Mouse (Mus musculus): ENCODE measurements at regions not wholly inside any gene's neighbourhood (a gene's known extent, or its start where the extent isn't known, plus 50 kb on each side); places are given as distances from the start of the nearest gene placed in this dataset.
"Not testable (repeated sequence)": the region's sequence is repeated elsewhere in the genome, so short reads cannot be mapped to it uniquely, and the experiment has no call there.

DNA sequence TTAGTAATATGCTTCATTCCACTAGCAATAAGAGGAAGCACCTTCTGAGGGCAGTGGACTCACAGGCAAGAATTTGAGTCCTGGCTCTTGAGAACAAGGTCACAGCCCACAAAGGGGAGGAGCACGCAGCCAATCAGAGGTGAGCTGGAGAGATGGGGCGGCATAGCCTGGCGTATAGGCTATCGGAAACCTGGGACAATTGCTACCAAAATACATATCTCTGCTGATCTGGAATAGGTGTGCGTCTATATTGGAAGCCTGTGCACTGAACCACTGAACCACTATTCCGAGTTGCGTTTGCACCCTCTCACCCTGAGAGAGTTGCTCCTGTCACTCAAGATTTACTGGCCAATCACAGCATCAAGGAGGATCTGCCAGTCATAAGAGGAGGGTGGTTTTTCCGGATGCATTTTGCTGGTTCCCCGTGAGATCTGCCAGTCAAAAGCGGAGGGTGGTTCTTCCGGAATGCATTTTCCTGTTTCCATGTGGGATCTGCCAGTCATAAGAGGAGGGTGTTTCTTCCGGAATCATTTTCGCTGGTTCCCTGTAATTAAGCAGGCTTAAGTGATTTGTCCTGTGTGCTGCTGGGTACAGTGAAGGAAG is 80.1 kb upstream of the Riok2 start:
- DNase-seq, result peak; percentile 91

- not testable (repeated sequence) for DNase-seq
These were observed 79.1 kb upstream of the Riok2 start for GRCm38 (mm10) chr17:17295037-17295436.

DNA sequence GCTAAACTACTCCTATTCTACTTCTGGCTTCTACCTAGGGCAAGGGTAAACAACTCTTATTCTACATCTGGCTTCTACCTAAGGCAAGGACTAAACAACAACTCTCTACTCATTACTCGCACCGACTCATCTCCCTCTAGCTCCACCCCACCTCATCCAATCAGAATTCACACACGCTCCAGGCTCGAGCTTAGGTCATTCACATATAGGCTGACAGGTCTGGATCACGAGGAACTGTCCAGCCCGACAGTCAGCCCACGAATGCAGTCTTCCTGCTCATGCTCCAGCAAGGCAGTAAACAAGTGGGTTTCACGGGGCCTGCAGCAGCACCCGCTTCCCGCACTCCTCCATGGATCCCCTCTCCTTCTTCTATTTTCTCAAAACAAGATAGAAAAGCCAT is 70.6 kb upstream of the Riok2 start:
- DNase-seq, result not testable (repeated sequence)
